9 mouse cellular contexts compared by ENCODE assay signal in the genomic region with DNA sequence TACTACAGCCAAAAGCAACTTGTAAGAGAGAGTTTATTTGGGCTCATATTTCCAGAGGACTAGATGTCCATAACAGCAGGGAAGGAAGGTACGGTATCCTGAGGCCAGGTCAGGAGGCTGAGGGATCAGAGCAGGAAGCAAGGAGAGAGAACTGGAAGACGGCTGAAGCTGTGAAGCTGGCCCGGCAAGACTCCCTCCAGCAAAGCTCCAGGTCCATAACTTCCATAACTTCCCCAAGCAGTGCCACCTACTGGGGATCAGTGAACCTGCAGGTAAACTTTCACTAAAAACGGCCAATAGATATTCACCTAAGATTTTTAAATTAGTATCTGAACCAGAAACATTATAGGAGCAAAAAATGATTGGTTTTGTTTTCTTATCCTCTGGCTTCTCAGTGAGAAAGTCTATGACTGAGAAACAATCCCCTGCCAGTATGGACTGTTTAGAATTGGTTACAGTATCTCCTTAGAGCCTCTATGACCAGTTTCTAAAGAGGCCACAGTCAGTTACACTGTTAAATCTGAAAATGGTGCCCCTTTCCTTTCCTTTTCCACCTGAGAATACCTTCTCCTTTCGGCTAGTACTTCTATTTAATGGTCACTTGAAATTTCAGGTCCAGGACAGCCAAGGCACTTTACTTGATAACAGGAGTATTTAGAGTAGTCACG. TPM values are rescaled to one million over a fixed set of nuclear protein-coding genes. Genes with fewer than 3 reads are reported as not detected.
A peak's percentile ranks its signal among the peaks of the same experiment; 100 is the strongest.
DNase-seq lines count a peak whose midpoint lies in the region; ATAC-seq and TF ChIP-seq lines count a peak whose summit lies in the region.
"Had no signal": no experiment of that assay in that cellular context is flagged by ENCODE, and none has a peak within 500 bp of the region (broad histone marks: within the 10 kb centered on the region; RNA-seq: fewer than 3 reads in every experiment).

No protein-coding gene starts in this region.

- TF ChIP-seq CTCF in bone marrow macrophage, adult 2 months (IDR thresholded peaks at IDR 0.05; ENCODE audit: low read depth, low read length), result peak; percentile 37
- peak; percentile 50 for TF ChIP-seq CTCF in lung, adult 2 months (IDR thresholded peaks at IDR 0.05; ENCODE audit: insufficient read depth, low read length)

- peak; percentile 93 for ATAC-seq in erythroblast, adult 5-6 weeks (replicated peaks; ENCODE audit: low FRiP score, poor library complexity, severe bottlenecking)
- peak; percentile 79 for ATAC-seq in inflammation-experienced regulatory T-cells, adult 6 months
- ATAC-seq in neural tube, embryonic 15.5 days (ENCODE audit: low FRiP score), result peak; percentile 57; the same call in 1 of the 2 replicates

- no peak overlapping the region for H3K4me3 ChIP-seq in bone marrow macrophage, adult 2 months (ENCODE audit: insufficient read depth, low read length)
- H3K4me3 ChIP-seq in lung, adult 2 months (replicated peaks; ENCODE audit: extremely low read depth, low read depth, low read length), result no peak overlapping the region
- H3K4me3 ChIP-seq in neural tube, embryonic 15.5 days (replicated peaks), result no peak overlapping the region

- 21% methylated on average over 6 of the region's 6 CpGs for WGBS in lung, adult 2 months
- WGBS in neural tube, embryonic 15.5 days, result 38% methylated on average over 6 of the region's 6 CpGs

- TF ChIP-seq POLR2A in bone marrow macrophage, adult 2 months (IDR thresholded peaks at IDR 0.05; ENCODE audit: borderline replicate concordance, low read depth, low read length), result no peak
- TF ChIP-seq POLR2A in lung, adult 2 months (IDR thresholded peaks at IDR 0.05; ENCODE audit: borderline replicate concordance, extremely low read depth, low read depth, low read length), result no peak

- H3K27me3 ChIP-seq in neural tube, embryonic 15.5 days (replicated peaks), result no peaks in the 10 kb centered on the region

- H3K36me3 ChIP-seq in neural tube, embryonic 15.5 days, result peaks cover 9% of the 10 kb centered on the region; the same call in 1 of the 2 replicates

- H3K9ac ChIP-seq in neural tube, embryonic 15.5 days (replicated peaks), result no peak overlapping the region

- H3K4me2 ChIP-seq in neural tube, embryonic 15.5 days, result no peak overlapping the region

- peak; percentile 51 for DNase-seq in urinary bladder, postnatal 25 days (ENCODE audit: low spot score)
- DNase-seq in urinary bladder, postnatal 4 days (ENCODE audit: low spot score in 2 of 2), result no peak
- peak; percentile 49 for DNase-seq in lung, adult 2 months
- no peak for DNase-seq in right cerebral cortex, adult 18-20 months

- no peaks in the 10 kb centered on the region for H3K4me1 ChIP-seq in bone marrow macrophage, adult 2 months (ENCODE audit: control insufficient read depth, insufficient read depth, low read length)
- H3K4me1 ChIP-seq in lung, adult 2 months (ENCODE audit: control insufficient read depth, insufficient read depth, low read length), result peaks cover 3% of the 10 kb centered on the region; the same call in 1 of the 2 replicates
- H3K4me1 ChIP-seq in neural tube, embryonic 15.5 days, result no peaks in the 10 kb centered on the region

- no peaks in the 10 kb centered on the region for H3K9me3 ChIP-seq in neural tube, embryonic 15.5 days (replicated peaks)

- H3K27ac ChIP-seq in bone marrow macrophage, adult 2 months (ENCODE audit: insufficient read depth, low read depth, low read length), result no peak overlapping the region
- H3K27ac ChIP-seq in neural tube, embryonic 15.5 days (replicated peaks), result no peak overlapping the region

RNA-seq across cellular contexts. Expression of a gene that starts 15.3 kb away (rescaled TPM):
- 2.5 and 3.7 TPM in 2 replicates for polyA plus RNA-seq in bone marrow macrophage, adult 2 months (2012; ENCODE audit: insufficient read depth, insufficient read length, missing spikeins)
- 2.7 and 6.7 TPM in 2 replicates for total RNA-seq in erythroblast, adult 5-6 weeks (2015; ENCODE audit: low replicate concordance)
- total RNA-seq in erythroblast, adult 5-6 weeks (2017; ENCODE audit: low replicate concordance), result 1.5 and 4.1 TPM in 2 replicates
- polyA plus RNA-seq in inflammation-experienced regulatory T-cells, adult 6 months (2017; shearing (Covaris generic)), result 10 to 100 TPM; 42.7 to 55.6 (median 46.5) TPM
- polyA plus RNA-seq in lung, adult 2 months (2012; rRNA removed), result 0.26 and 1.2 TPM in 2 replicates
- polyA plus RNA-seq in neural tube, embryonic 15.5 days (2015; fragmentation: Nextera tagmentation; extraction: Ambion mirVana), result 9.4 and 9.6 TPM in 2 replicates
- total RNA-seq: gastrocnemius, postnatal 4 days had no signal

RNA-seq across cellular contexts. Expression of a gene that starts 15.4 kb away (rescaled TPM):
- polyA plus RNA-seq in bone marrow macrophage, adult 2 months (2012; ENCODE audit: insufficient read depth, insufficient read length, missing spikeins), result 15.5 and 16.0 TPM in 2 replicates
- total RNA-seq in erythroblast, adult 5-6 weeks (2015; ENCODE audit: low replicate concordance), result 6.5 and 9.0 TPM in 2 replicates
- 1.8 and 4.9 TPM in 2 replicates for total RNA-seq in erythroblast, adult 5-6 weeks (2017; ENCODE audit: low replicate concordance)
- polyA plus RNA-seq in inflammation-experienced regulatory T-cells, adult 6 months (2017; shearing (Covaris generic)), result 10 to 100 TPM in 1 of 3 experiments, 1 to 10 TPM in 2; 9.2 to 21.0 (median 9.5) TPM
- 6.3 and 8.7 TPM in 2 replicates for polyA plus RNA-seq in lung, adult 2 months (2012; rRNA removed)
- polyA plus RNA-seq in neural tube, embryonic 15.5 days (2015; fragmentation: Nextera tagmentation; extraction: Ambion mirVana), result 52.2 and 62.2 TPM in 2 replicates

RNA-seq across cellular contexts. Expression of a gene that starts 15.5 kb away (rescaled TPM):
- 30.5 and 41.0 TPM in 2 replicates for polyA plus RNA-seq in bone marrow macrophage, adult 2 months (2012; ENCODE audit: insufficient read depth, insufficient read length, missing spikeins)
- 39.5 and 71.1 TPM in 2 replicates for total RNA-seq in erythroblast, adult 5-6 weeks (2015; ENCODE audit: low replicate concordance)
- 22.0 and 38.3 TPM in 2 replicates for total RNA-seq in erythroblast, adult 5-6 weeks (2017; ENCODE audit: low replicate concordance)
- polyA plus RNA-seq in inflammation-experienced regulatory T-cells, adult 6 months (2017; shearing (Covaris generic)), result 100 to 1,000 TPM in 1 of 3 experiments, 10 to 100 TPM in 2; 69.5 to 141 (median 72.2) TPM
- 1.8 and 3.7 TPM in 2 replicates for polyA plus RNA-seq in lung, adult 2 months (2012; rRNA removed)
- polyA plus RNA-seq in neural tube, embryonic 15.5 days (2015; fragmentation: Nextera tagmentation; extraction: Ambion mirVana), result 49.3 and 70.9 TPM in 2 replicates

Comparison
In these comparisons a context has a peak if more than half of its experiments do, and no peak if none do; other contexts are left out.
1. DNase-seq: peak in urinary bladder, postnatal 25 days (single experiment) and lung, adult 2 months (single experiment); none in urinary bladder, postnatal 4 days (0 of 2) and right cerebral cortex, adult 18-20 months (single experiment).
2. Peak in every context shown above with its lines, with median percentiles within 50 percentile points of each other: ATAC-seq.